Mouse (Mus musculus) cerebellum, adult 9-11 months (tissue): ENCODE measurements around the gene Ptchd3.

Source experiments
- DNase-seq: peaks from one replicate; pipeline ENCODE4 v3.0.0; 2022

Gene Ptchd3

GRCm38 (mm10) chr11:121829947-121830346 lies at the start of gene Ptchd3:
TSS of gene Ptchd3 (plus strand) at chr11:121830247.
- DNase-seq: no peak

- no peak for DNase-seq
These were observed 48.2 kb upstream of the Ptchd3 start for GRCm38 (mm10) chr11:121781831-121782230.

- no peak for DNase-seq
These were observed 42.6 kb upstream of the Ptchd3 start for GRCm38 (mm10) chr11:121787456-121787855.

- no peak for DNase-seq
These were observed 40.5 kb upstream of the Ptchd3 start for GRCm38 (mm10) chr11:121789566-121789965.

GRCm38 (mm10) chr11:121790671-121791094 lies 39.4 kb upstream of the Ptchd3 start:
- DNase-seq: no peak

GRCm38 (mm10) chr11:121791446-121791845 lies 38.6 kb upstream of the Ptchd3 start:
- no peak for DNase-seq

GRCm38 (mm10) chr11:121791991-121792390 lies 38.1 kb upstream of the Ptchd3 start:
- no peak for DNase-seq

- no peak for DNase-seq
These were observed 36.5 kb upstream of the Ptchd3 start for GRCm38 (mm10) chr11:121793530-121793929.

- no peak for DNase-seq
These were observed 35.9 kb upstream of the Ptchd3 start for GRCm38 (mm10) chr11:121794186-121794585.

- no peak for DNase-seq
These were observed 35.4 kb upstream of the Ptchd3 start for GRCm38 (mm10) chr11:121794591-121795199.

- DNase-seq: no peak
These were observed 34.1 kb upstream of the Ptchd3 start for GRCm38 (mm10) chr11:121795978-121796377.

- no peak for DNase-seq
These were observed 31.5 kb upstream of the Ptchd3 start for GRCm38 (mm10) chr11:121798591-121798990.

- no peak for DNase-seq
These were observed 30.2 kb upstream of the Ptchd3 start for GRCm38 (mm10) chr11:121799746-121800299.

- no peak for DNase-seq
These were observed 27.3 kb upstream of the Ptchd3 start for GRCm38 (mm10) chr11:121802743-121803142.

- DNase-seq: no peak
These were observed 25.6 kb upstream of the Ptchd3 start for GRCm38 (mm10) chr11:121804258-121805027.

- DNase-seq: peak; percentile 71
These were observed 21.7 kb upstream of the Ptchd3 start for GRCm38 (mm10) chr11:121808204-121808852.

- DNase-seq: peak; percentile 44
These were observed 21.2 kb upstream of the Ptchd3 start for GRCm38 (mm10) chr11:121808866-121809265.

GRCm38 (mm10) chr11:121845923-121846322 lies 15.9 kb downstream of the Ptchd3 start:
- DNase-seq: no peak

GRCm38 (mm10) chr11:121847790-121848299 lies 17.8 kb downstream of the Ptchd3 start:
- DNase-seq: peak; percentile 53
